Mouse (Mus musculus): Measurements from ENCODE around the gene Pde3a.
"Not testable (repeated sequence)": the region's sequence is repeated elsewhere in the genome, so short reads cannot be mapped to it uniquely, and the experiment has no call there.

Gene Pde3a

GRCm38 (mm10) chr6:141267888-141268570 is 19.0 kb downstream of the Pde3a start:
- DNase-seq (ENCODE audit: low spot score): no peak

DNA sequence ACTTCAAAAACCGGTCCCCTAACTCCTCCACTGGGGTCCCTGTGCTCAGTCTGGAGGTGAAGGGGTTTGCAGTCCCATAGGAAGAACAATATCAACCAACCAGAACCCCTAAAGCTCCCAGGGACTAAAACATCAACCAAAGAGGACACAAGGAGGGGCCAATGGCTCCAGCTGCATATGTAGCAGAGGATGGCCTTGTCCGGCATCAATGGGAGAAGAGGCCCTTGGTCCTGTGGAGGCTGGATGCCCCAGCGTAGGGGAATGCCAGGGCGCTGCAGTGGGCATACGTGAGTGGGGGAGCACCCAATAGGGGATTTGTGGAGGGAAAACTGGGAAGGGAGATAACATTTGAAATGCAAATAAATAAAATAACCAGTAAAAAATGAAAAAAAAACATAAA is 19.8 kb downstream of the Pde3a start:
- DNase-seq (ENCODE audit: low spot score): no peak

- DNase-seq (ENCODE audit: low spot score): no peak
Observed at GRCm38 (mm10) chr6:141271133-141271532, 22.1 kb downstream of the Pde3a start.

- no peak for DNase-seq (ENCODE audit: low spot score)
Observed at GRCm38 (mm10) chr6:141271579-141271978, 22.5 kb downstream of the Pde3a start.

- DNase-seq (ENCODE audit: low spot score): no peak
Observed at GRCm38 (mm10) chr6:141273685-141274084, 24.6 kb downstream of the Pde3a start.

DNA sequence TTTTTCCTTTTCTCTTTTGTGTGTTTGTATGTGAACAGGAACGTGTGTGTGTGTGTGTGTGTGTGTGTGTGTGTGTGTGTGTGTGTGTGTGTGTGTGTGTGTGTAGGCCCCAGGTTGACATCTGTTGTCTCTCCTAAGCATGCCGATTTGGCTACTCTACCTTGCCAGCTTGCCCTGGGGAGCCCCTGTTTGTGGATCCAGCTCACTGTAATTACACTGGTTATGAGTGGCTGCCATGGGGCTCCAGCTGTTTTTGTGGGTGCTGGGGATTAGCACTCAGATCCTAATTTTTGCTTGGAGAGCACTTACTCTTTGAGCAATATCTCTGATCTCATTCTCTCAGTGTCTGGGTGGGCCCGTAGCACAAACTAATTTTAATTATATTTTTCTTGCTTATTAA is 32.6 kb downstream of the Pde3a start:
- DNase-seq (ENCODE audit: low spot score): no peak

- no peak for DNase-seq (ENCODE audit: low spot score)
Observed at GRCm38 (mm10) chr6:141282796-141283195, 33.7 kb downstream of the Pde3a start.

DNA sequence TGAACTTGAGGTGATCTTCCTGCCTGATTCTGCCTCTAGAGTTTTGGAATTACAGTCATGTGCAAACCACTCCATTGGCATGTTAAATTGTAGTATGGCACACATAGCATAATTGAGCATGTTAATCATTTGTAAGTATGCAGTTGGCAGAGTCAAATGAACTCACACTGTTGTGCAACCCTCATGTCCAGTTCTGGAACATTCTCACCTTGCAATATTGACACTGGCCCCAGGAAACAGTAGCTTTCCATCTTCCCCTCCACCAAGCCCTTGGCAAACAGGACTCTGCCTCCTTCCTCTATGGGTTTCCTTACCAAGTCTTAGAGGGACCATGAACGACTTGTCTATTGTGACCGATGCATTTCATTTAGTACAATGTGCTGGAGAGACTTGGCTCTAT is 42.1 kb downstream of the Pde3a start:
- no peak for DNase-seq (ENCODE audit: low spot score)

GRCm38 (mm10) chr6:141292826-141293459 is 43.9 kb downstream of the Pde3a start:
- DNase-seq (ENCODE audit: low spot score): no peak

DNA sequence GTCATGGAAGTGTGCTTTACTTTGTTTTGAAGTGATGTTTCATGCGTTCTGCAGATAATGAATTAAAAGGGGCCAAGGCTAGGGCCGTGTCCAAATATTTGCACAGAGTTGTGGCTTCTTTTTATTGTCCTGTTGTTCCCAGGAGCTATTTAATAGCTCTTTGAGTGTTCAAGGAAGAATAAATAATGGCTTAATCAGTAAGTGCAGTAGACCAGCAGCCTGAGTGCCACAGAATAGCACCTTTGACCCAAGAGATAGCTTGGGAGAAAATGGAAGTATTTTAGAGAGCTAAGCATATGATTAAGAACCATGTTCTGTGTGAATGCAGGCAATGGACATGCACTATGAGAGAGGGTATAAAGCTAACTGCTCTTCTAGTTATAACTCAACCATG is 44.4 kb downstream of the Pde3a start:
- no peak for DNase-seq (ENCODE audit: low spot score)

- DNase-seq (ENCODE audit: low spot score): no peak
Observed at GRCm38 (mm10) chr6:141295264-141295663, 46.2 kb downstream of the Pde3a start.

DNA sequence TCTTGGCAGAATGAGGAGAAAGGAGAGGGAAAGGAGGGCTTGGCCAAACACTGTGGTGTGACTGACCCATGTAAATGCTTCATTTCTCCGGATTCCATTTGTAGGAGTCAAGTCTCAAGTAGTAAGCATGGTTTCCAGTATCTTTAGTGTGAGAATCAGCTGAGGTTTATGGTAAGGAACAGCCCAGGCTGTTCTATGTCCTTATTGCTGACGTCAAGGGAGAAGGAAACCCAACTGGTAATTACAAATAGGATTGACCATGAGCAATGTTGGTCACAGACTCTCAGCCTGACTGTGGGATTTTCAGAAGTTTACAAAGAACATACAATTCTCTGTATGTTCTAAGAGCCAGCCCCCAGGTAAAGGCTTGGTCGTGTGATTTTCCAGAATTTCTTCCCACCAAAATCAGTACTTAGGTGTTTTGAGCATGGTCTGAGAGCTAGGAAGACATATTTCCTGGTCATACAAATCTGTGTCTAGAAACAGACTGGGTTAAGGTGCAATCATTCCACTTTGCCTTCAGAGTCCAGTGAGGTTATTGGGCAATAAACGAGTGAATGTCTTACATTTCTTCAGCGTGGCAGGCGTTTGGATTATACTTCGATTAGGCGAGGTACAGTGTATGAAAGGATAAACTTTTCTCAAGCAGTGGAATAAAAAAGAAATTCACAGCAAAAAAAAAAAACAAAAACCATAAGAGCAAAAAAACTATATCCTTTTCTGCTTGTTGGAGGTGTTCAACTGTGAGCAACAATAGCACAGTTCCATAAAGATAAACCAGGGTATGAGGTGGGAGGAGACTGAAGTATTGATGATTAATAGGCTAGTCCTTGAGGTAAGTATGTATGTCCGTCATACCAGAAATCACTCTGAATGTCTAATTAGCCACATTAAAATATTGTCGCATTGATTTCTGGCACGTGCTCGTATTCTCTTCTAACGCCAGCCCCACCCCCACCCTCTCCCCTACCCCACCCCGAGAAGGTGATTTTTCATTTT is 53.0 kb downstream of the Pde3a start:
- no peak for DNase-seq (ENCODE audit: low spot score)

DNA sequence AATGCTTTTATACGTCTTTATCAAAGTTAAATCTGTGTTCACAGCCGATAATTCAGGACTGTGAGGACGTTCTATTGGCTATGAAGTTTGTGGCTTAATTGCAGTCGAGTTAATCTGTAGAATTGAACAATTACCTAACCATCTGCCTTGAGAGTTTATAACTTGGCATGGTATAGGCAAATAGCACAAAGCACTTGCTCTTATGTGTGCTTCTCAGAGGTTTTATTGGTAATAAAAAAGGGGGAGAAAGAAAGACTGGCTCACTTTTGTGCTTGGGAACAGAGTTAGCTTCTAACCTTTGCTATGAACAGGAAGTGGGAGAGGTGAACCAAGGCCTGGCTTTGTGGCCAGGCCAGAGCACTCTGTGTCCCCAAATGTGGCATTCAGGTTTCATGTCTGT is 53.8 kb downstream of the Pde3a start:
- DNase-seq (ENCODE audit: low spot score): no peak

GRCm38 (mm10) chr6:141307326-141307725 is 58.3 kb downstream of the Pde3a start:
- no peak for DNase-seq (ENCODE audit: low spot score)

- no peak for DNase-seq (ENCODE audit: low spot score)
Observed at GRCm38 (mm10) chr6:141308451-141308850, 59.4 kb downstream of the Pde3a start.

GRCm38 (mm10) chr6:141309872-141310271 is 60.8 kb downstream of the Pde3a start:
- peak; percentile 18 for DNase-seq (ENCODE audit: low spot score)

DNA sequence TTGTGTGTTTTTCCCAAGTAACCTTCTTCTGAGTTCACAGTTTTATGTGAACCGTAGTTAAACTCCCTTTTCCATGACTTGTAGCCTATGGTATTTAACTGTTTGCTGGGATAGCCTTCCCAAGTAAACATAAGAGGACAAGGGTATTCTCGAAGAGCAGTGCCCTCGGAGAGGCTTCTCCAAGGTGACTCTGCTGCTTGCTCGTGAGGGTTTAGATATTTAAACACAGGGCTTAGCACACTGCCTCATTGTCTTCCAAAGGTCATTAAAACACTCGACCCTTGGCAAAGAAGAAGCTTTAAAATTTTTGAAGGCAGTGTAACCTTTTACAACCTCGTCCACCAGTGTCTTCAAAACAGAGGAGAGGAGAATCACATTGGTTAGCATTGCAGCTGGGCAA is 61.3 kb downstream of the Pde3a start:
- DNase-seq (ENCODE audit: low spot score): no peak

- DNase-seq (ENCODE audit: low spot score): no peak
Observed at GRCm38 (mm10) chr6:141311615-141312014, 62.5 kb downstream of the Pde3a start.

- DNase-seq (ENCODE audit: low spot score): no peak
Observed at GRCm38 (mm10) chr6:141313112-141313511, 64.0 kb downstream of the Pde3a start.

GRCm38 (mm10) chr6:141318440-141318839 is 69.4 kb downstream of the Pde3a start:
- DNase-seq (ENCODE audit: low spot score): no peak

- DNase-seq (ENCODE audit: low spot score): no peak
Observed at GRCm38 (mm10) chr6:141321253-141321652, 72.2 kb downstream of the Pde3a start.

DNA sequence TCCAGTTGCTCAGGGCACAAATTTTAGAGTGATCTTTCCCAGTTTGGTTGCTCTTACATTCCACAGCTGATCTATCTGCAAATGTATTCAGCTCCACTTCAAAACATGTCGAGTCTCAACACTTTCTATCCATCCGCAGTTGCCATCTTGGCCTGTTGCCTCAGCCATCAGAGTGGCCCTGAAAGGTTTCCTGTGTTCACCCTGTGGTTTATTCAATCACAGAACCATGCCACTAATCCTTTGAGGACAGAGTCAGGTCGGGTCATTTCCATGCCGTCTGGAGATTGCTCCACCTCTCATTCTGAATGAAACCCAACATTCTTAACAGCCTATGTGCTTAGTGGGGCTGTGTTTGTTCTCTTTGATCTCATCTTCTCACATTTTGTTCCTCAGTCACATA is 73.9 kb downstream of the Pde3a start:
- no peak for DNase-seq (ENCODE audit: low spot score)

DNA sequence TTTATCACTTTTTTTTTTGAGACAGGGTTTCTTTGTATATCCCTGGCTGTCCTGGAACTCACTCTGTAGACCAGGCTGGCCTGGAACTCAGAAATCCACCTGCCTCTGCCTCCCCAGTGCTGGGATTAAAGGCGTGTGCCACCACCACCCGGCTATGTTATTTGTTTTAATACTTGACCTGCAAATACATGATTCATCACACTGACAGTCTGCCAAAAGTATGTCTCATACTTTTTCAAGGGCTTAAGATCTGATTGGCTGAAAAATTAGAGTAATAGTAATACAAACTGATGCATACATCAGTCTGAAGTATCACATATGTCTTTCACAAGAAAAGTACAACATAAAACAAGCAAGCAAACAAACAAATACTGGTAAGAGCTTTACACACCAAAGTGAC is 78.1 kb downstream of the Pde3a start:
- not testable (repeated sequence) for DNase-seq (ENCODE audit: low spot score)

Data from MN1 (cell line).